Mouse (Mus musculus) retina, postnatal 7 days (tissue): ENCODE measurements around the gene P4hb.

Source experiments
- DNase-seq: peaks from one replicate; pipeline ENCODE4 v3.0.0-alpha.2; 2012; ENCODE audit warnings: low read depth, low spot score

The P4hb gene

DNA sequence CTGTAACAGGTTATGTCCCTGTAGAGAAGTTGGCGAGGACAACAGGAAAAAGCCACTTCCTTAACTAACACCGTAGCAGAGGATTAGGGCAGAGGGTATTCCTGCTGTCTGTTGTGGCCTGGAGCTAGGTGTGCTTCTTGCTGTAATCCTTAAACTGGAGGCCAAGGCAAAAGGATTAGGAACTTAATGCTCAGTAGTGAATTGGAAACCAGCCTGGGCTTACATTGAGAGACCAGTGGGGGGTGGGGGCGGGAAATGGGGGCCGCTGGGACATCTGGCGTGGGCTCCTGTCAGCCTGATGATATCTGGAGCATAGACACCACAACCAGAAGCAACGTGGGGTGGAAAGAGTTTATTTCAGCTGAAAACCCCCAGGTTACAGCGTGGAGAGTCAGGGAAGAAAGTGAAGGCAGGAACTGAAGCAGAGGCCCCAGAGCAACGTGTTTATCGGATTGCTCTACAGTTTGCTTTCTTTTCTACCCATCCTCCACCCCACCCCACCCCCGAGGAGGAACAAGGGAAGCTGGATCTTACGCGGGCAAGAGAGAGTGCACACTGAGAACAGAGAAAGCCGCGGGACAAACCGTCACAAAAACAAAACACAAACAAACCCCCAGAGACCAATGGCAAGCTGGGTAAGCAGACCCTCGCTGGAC is 62.5 kb downstream of the P4hb start:
- no peak for DNase-seq
